Mouse (Mus musculus): ENCODE data around the gene Gtf3c5.

Gene Gtf3c5

GRCm38 (mm10) chr2:28607341-28608165 lies 24.0 kb upstream of the Gtf3c5 start:
- DNase-seq (ENCODE audit: low read depth, low spot score) = peak; percentile 91

DNA sequence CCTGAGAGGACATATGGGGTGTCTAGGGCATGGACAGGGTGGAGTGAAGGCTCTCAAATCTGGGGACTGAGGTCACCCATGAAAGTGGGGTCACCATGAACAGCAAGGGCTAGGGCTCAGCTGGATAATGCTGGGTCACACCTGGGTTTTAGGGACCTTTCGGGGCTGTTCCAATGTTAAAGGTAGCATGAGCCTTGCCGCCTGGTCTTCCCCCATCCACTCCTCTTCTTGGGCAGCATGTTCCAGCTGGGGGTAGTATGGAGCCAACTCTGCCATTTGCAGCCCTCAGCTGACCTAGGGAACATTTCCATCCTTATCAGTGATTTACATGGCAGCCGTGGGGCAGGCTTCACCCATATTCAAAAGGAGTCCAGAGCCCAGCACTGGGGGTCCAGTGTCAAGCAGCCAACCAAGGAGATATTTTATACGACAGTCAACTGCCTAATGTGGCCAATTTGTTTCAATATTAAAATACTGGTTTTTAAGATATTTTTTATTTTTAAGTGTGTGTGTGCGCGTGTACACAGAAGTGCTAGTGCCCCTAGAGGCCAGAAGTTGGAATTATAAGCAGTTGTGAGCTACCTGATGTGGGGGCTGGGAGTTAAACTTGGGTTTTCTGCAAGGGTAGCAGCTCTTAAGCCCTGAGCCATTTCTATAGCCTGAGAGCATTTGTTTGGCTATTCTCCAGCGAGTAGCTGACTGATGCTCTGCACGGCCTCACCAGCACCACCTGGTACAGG lies 23.2 kb upstream of the Gtf3c5 start:
- DNase-seq (ENCODE audit: low read depth, low spot score) = no peak

DNA sequence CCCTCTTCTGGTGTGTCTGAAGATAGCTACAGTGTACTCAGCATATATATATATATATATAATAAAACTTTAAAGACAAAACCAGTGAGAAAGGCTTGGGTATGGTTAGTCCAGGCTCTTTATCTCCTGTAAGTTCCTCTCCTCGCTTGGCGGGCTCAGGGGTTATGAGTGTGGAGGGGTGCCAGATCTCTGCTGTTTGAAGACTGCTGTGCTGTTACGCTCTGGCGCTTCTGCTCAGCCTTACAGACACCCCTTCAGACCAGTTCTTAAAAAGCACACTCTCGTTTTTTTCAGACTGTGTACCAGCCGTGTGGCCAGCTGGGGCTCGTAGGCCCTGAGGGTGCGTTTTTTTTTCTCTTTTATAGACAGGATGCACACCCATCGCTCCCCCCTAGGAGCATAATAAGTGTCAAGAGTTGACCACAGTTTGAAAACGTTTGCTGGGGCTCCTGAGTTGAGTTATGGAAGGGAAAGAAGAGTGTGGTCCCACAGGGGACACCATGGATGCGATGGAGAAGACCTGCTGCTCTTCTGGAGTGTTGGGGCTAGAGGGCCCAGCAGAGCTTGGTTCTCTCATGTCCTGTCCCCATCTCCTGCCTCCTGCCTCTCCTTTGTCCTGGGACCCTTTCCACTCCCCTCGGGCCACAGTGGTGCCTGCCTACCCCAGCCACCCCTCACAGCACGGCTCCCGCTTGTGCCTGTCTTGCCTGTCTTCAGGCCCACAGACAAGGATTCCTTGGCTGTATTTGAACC lies 22.4 kb upstream of the Gtf3c5 start:
- no peak for DNase-seq (ENCODE audit: low read depth, low spot score)

DNA sequence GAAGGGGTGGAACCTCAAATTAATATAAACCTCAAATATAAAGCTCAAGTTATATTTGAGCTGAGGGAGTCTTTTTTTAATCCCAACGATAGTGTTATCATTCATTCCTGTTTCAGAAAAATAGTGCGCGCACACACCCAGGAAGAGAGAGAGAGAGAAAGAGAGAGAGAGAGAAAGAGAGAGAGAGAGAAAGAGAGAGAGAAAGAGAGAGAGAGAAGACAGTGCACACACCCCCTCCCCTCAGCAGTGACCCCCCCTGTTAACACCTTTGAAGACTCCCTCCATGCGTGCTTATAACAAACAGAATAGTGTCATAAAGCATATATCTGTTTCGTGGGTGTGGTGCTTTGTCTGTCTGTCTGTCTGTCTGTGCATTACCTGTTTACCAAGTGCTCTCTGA lies 20.0 kb upstream of the Gtf3c5 start:
- DNase-seq (ENCODE audit: low read depth, low spot score) = no peak

- no peak for DNase-seq (ENCODE audit: low read depth, low spot score)
Observed at GRCm38 (mm10) chr2:28601720-28602590, 18.4 kb upstream of the Gtf3c5 start.

DNA sequence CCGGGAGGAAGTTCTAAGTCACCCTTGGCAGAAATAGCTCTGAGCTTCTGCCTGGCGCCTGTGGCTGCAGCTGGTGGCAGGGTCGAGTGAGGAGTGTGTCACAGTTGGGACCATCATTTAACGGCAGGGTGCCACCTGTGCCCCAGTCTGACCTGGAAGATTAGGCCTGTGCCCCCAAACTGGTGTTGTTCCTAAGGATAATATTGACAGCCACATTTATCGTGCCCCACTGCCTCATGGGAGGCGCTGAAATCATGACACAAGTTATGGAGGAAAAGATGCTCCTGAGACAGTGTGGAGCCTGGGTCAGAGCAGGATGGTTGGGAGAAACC lies 16.0 kb upstream of the Gtf3c5 start:
- no peak for DNase-seq (ENCODE audit: low read depth, low spot score)

DNA sequence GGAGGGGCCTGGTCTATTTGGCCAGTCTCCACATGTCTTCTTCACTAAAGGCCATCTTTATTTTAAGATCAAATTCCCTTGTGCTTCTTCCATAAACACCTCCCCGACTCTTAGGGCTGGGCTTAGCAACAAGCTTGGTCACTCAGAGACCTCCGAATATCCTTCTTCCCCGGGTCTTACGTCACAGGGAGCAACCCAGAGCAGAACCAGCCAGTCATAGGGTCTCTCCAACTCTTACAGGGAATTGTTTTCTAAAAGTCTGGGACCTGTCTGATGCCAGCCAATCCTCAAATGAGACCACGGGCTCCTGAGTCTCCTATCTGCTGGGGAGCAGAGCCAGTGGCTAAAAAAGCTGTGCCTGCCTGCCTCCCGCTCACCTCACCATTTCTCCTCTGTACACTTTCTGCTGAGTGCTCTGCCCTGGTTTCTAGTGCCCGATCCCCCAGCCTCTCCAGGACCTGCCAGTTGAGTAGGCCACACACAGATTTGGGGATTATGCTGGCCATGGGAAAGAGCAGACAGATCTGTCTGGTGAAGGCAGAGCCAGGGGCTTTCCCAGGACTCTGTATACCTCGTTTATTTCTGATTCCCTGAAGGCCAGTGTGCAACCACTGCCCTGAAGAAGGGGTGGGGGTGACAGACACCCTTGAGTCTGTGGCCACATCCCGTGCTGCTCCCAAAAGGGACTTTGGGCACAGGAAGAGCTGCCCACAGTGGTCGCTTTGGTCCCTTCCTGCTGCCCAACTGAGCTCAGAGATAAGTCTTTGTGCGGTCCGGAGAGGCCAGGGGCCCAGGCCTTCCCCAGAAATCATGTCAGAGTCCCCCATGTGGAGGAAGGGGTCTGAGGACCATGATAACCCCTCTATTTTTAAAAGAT lies 15.4 kb upstream of the Gtf3c5 start:
- no peak for DNase-seq (ENCODE audit: low read depth, low spot score)

DNA sequence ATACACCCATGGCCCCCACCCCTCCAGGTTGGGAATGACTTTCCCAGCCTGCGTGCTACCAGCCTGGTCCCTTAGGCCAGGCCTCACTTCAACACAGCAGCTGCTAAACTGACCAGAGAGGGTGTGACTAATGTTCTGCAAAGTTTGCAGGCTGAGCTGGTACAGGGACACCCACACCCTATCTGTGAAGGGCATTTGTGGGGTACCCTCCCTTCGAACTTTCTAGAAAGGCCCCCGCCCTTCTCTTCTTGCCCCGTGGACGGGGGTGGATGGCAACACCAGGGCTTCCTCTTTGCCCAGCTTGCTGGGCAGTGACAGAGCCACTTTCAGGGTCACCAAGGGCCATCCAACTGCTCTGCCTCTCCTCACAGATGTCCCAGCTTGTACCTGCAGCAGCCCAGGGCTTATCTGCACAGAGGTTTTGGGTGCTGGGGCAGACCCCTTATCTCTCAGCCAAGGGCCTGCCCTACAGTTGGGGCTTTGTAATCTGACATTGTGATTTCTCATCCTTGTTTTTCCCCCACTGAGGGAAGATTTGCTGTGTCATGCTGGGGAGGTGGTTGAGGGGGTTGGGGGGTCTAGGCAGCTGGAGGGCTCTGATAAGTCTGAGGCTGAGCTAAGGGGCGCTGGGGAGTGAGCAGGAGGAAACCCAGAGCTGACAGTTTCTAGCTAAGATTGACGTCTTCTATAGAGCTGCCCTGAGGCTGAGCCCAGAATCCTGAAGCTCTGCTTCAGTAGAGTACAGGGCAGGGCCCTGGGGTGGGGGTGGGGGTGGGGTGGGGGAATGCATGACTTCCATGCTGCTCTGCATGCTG lies 14.4 kb upstream of the Gtf3c5 start:
- no peak for DNase-seq (ENCODE audit: low read depth, low spot score)

DNA sequence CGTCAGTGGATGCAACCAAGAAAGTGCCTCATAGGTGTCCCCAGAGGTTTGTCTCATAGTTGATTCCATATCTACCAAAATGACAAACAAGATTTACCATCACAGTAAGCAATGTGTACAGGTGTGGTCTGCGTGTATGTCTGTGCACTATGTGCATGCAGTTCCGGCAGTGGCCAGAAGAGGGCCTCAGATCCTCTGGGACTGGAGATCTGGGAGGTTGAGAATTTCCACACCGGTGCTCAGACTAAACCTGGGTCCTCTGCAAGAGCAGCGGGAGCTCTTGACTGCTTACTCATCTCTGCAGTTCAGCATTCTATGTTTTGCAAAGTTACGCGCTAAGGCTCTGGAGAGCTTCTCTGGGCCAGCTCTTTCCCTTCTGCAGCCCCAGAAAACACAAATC lies 13.4 kb upstream of the Gtf3c5 start:
- peak; percentile 85 for DNase-seq (ENCODE audit: low read depth, low spot score)

DNA sequence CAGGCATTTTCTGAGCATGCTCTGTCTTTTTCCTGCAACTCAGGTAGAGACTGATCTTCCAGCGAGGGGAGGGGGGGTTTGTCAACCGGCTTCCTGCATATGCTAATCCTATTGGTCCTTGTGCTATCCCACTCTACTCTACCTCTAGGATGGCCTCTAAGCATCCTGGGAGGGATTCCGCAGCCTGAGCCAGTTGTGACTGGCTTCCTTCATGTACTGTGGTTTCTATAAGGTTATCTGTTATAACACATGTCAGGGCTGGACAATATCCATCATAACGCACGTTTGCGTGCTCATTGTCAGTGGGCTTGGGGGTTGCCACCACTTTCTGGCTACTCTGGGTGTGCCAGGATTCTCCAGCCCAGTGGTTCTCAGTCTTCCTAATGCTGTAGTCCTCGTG lies 12.5 kb upstream of the Gtf3c5 start:
- no peak for DNase-seq (ENCODE audit: low read depth, low spot score)

DNA sequence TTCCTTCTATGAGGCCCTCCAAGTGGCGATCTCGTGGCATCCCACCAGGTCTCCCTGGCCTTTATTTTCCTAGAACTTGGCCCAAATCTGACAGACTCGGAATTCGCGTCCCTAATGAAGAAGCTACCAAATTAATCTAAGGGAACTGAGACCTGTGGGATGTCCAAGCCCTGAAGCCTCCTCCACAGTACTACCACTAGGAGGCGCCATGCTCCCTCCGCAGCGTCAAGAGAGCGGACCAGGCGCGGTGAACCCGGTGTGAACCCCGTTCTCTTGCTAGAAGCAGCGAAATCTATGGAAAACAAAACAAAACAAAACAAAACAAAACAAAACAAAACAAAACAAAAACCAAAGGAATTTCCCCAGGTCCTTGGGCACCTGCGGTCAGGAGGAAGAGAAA lies 9.3 kb upstream of the Gtf3c5 start:
- DNase-seq (ENCODE audit: low read depth, low spot score) = peak; percentile 84

- no peak for DNase-seq (ENCODE audit: low read depth, low spot score)
Observed at GRCm38 (mm10) chr2:28591479-28591878, 7.9 kb upstream of the Gtf3c5 start.

DNA sequence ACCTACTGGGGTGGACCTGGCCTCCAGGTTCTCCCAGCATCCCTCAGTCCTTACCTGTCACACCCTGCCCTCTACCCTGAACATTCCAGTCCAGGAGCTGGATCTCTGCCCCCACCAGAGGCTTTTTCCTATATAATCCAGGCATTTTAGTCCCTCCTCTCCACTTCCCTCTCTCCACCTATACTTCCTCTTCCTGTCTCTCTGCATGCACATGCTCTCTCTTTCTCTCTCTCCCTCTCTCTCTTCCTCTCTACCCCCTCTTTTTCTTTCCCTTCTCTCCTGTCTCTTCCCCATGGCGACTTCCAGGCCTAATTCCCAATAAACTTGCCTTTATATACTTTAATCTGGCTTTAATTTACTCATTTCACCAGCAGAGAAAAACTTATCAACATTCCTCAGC lies 5.0 kb upstream of the Gtf3c5 start:
- DNase-seq (ENCODE audit: low read depth, low spot score) = no peak

DNA sequence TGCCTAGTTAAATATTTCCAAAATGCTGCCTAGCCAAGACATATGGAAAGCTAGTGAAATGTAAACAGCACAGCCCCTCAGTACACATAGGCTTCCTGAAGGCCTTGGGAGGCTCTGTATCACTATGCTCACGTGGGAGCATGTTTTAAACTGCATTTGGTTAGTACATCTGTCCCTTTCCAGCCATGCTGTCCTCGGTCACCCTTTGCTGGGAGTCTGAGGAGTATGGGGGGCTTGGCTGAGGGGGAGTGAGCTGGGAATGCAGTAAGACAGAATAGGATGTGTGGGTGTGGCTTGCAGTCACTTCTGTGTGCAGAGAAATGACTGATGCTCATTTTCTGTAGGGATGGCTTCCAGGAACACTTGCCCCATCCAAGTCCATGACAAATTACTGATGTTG lies 2.2 kb upstream of the Gtf3c5 start:
- no peak for DNase-seq (ENCODE audit: low read depth, low spot score)

DNA sequence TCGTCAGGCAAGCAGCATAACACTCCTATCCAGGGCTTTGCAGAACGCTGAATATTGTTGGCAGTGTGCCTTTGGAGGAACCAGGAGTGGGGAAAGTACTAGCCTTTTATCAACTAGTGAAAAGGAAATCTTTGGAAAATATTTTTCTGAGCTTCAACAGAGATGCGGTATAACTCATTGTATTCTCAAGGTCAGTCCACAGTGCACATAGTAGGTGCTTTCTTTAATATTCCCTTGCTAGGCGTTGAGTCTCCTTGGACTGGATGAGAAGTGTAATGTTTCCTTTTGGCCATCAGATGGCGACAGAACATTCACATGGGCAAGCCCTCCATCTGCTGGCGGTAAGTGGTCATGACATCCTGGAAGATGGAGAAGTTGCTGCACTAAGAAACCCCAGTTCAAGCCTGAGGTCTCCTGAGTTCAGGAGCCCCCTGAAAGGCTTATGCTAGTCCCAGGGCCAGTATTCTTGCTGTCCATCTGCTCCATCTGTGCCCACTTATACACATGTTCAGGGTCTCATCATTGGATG lies 1.6 kb upstream of the Gtf3c5 start:
- DNase-seq (ENCODE audit: low read depth, low spot score) = peak; percentile 91

- peak; percentile 96 for DNase-seq (ENCODE audit: low read depth, low spot score)
Observed at GRCm38 (mm10) chr2:28582647-28583353, 751 bp downstream of the Gtf3c5 start.

- DNase-seq (ENCODE audit: low read depth, low spot score) = peak; percentile 72
Observed at GRCm38 (mm10) chr2:28578003-28578402, 5.5 kb downstream of the Gtf3c5 start.

DNA sequence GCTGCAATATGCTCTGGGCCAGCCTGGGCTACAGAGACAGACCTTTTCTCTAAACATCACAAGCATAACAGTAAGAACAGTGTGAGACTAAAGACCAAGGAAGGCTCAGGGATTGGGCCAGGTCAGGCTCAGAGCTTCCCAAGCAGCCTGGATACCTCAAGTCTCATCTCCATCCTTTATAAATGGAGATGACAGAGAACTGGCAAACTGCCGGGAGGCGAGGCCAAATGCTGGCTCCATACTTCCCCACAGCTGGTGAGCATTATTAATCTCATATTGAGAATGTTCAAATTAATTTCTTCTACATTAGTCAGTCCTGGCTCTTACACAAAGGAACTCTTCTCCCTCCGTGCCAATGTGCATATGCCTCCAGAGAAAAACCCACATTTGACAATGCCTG lies 6.7 kb downstream of the Gtf3c5 start:
- no peak for DNase-seq (ENCODE audit: low read depth, low spot score)

DNA sequence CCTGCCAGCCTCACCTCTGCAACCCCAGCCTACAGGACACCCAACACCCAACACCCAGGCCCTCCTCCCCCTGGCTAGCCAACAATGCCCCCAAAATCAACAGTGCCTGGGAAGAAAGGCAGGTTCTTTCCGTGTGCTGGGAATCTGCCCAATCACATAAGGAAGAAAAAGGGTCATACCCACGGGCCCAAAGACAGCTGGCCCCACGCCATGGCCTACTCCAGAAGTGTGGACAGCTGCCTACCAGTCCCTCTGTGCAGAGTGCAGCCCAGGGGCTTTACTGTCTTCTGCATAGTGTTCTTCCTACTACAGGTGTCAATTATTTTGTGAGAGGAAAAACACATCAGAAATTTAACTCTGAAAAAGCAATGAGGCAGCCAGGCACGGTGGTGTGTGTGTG lies 8.2 kb downstream of the Gtf3c5 start:
- DNase-seq (ENCODE audit: low read depth, low spot score) = no peak

All from ZHBTc4 (cell line).